ENCODE assay signal across 21 mouse cellular contexts in the genomic region with DNA sequence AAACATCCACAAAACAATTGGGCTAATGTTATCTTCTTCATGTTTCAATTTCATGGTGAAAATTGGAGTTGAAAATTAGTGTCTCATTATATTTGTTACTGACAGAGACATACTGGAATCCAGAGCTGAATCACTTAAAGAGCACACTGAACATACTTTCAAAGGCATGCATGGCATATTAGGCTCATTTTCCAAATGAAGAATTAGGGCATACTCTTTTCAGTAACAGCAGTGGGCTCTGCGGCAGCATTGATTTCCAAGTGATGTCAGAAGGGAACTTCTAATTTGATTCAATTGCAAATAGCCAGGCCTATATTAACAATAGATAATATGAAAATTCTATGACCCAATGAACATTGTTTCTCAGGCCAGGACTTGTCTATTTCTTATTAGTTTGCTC.
DNase-seq lines count a peak whose midpoint lies in the region; ATAC-seq lines count a peak whose summit lies in the region.
"Had no signal": no experiment of that assay in that cellular context is flagged by ENCODE, and none has a peak within 500 bp of the region (broad histone marks: within the 10 kb centered on the region; RNA-seq: fewer than 3 reads in every experiment).

No protein-coding gene starts in this region.

- no peak for ATAC-seq in cerebellum, adult (ENCODE audit: insufficient number of reproducible peaks, low FRiP score, low TSS enrichment)
- ATAC-seq: activated CD4-positive, CD25-positive, alpha-beta regulatory T cell, adult 4 months; CD4-positive, CD25-positive, alpha-beta regulatory T cell, adult 4 months; Patski had no signal

- peak; percentile 86 for DNase-seq in Muller cell, postnatal 12 days (ENCODE audit: inconsistent ontology term)
- peak; percentile 41 for DNase-seq in retina, embryonic 14.5 days (ENCODE audit: low spot score)
- peak; percentile 53 for DNase-seq in retina, postnatal 1 day
- no peak for DNase-seq in thymus, postnatal 36 days
- DNase-seq in kidney, postnatal 14 days: no peak
- DNase-seq: adrenal gland, adult 2 months; adrenal gland, adult 8-10 months; adrenal gland, postnatal 10 days; adrenal gland, postnatal 14 days; adrenal gland, postnatal 25 days; adrenal gland, postnatal 36 days; B cell, adult 2 months; cerebellum, adult 11 months; cerebellum, adult 11-12 months; cerebellum, adult 18-20 months; cerebellum, adult 2 months; cerebellum, adult 8-10 months had no signal

Comparison
In these comparisons a context has a peak if more than half of its experiments do, and no peak if none do; other contexts are left out.
1. DNase-seq: peak in Muller cell, postnatal 12 days (single experiment), retina, embryonic 14.5 days (single experiment) and retina, postnatal 1 day (single experiment); none in thymus, postnatal 36 days (0 of 2) and kidney, postnatal 14 days (single experiment).